Mouse (Mus musculus) cerebellum, adult 2 months (tissue): Measurements from ENCODE around the gene Myl6b.

Experiments used
- CTCF ChIP-seq: fragments of 200-500 bp; IDR thresholded peaks from 2 replicates; pipeline ENCODE4 v1.5.1; 2011; ENCODE audit warnings: low read depth, mild to moderate bottlenecking, control low read depth, low read length, moderate library complexity, borderline replicate concordance; ENCODE audit not compliant: insufficient read depth
- POLR2A ChIP-seq: fragments of 200-500 bp; IDR thresholded peaks from 2 replicates; pipeline ENCODE4 v1.6.1; 2011; ENCODE audit warnings: low read length, control low read depth, borderline replicate concordance; ENCODE audit not compliant: insufficient read depth

GRCm38 (mm10) chr10:128499116-128499671, 709 bp upstream of the Myl6b start:
- TF ChIP-seq CTCF (no peak), POLR2A (peak; percentile 27; the same call in 1 of the 2 replicates)
